Mouse (Mus musculus) cerebellum, adult 2 months (tissue): ENCODE results near the gene Myo1a.

Experiments
- CTCF ChIP-seq: fragments of 200-500 bp; IDR thresholded peaks from 2 replicates; pipeline ENCODE4 v1.5.1; 2011; ENCODE audit warnings: low read depth, mild to moderate bottlenecking, control low read depth, low read length, moderate library complexity, borderline replicate concordance; ENCODE audit not compliant: insufficient read depth
- POLR2A ChIP-seq: fragments of 200-500 bp; IDR thresholded peaks from 2 replicates; pipeline ENCODE4 v1.6.1; 2011; ENCODE audit warnings: low read length, control low read depth, borderline replicate concordance; ENCODE audit not compliant: insufficient read depth

GRCm38 (mm10) chr10:127759181-127760110, 54.5 kb downstream of the Myo1a start, which contains the start of the genes Rdh1 and Rdh16f1:
- no peak for TF ChIP-seq POLR2A
- no peak for TF ChIP-seq CTCF
